Mouse (Mus musculus) E14TG2a.4 (cell line): ENCODE results near the gene Rbms2.

ENCODE experiments used
- H3K27me3 ChIP-seq: 2 replicates; pipeline ENCODE4 v1.6.1; 2014; ENCODE audit warnings: low read length, control low read depth; ENCODE audit not compliant: insufficient read depth
- H3K36me3 ChIP-seq: 2 replicates; pipeline ENCODE4 v1.6.1; 2014; ENCODE audit warnings: low read length, control low read depth; ENCODE audit not compliant: insufficient read depth
- H3K4me1 ChIP-seq: replicated peaks from 2 replicates; pipeline ENCODE4 v1.6.1; 2014; ENCODE audit warnings: low read depth, low read length, control low read depth
- H3K4me3 ChIP-seq: replicated peaks from 2 replicates; pipeline ENCODE4 v1.5.1; 2014; ENCODE audit warnings: mild to moderate bottlenecking, low read length
- H3K9me3 ChIP-seq: 2 replicates; pipeline ENCODE4 v1.6.1; 2014; ENCODE audit warnings: low read length, control low read depth
- CTCF ChIP-seq: conservative IDR thresholded peaks from 2 replicates; pipeline ENCODE4 v1.5.1; 2014; ENCODE audit warnings: low read length
- NANOG ChIP-seq: IDR thresholded peaks from 2 replicates; pipeline ENCODE4 v1.6.1; 2014; ENCODE audit warnings: borderline replicate concordance, low read length, mixed read lengths
- POU5F1 ChIP-seq: IDR thresholded peaks from 2 replicates; pipeline ENCODE4 v1.6.1; 2014; ENCODE audit warnings: low read length, borderline replicate concordance

Gene Rbms2

DNA sequence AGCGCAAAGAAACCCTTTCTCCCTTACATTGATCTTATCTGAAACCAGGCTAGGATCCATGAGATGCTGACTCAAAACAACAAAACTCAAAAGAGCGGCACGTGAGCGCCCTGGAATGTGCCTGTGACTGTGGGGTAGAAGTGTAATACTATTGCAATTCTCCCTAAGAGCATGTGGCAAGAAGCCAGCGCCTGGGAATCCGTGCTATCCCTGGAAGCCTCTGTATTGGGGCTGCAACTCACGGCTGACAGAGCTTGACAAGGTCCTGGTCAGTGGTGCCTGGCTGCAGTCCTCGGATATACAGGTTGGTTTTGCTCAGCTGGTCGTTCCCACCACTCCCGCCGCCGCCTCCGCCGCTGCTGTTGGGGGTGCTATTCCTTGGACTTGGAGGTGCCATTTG, 29.2 kb downstream of the Rbms2 start:
- Histone ChIP-seq H3K4me3 (peak overlapping the region; percentile 33), H3K9me3 (no peaks in the 10 kb centered on the region), H3K27me3 (no peaks in the 10 kb centered on the region), H3K36me3 (peaks cover 16% of the 10 kb centered on the region), H3K4me1 (peaks cover 38% of the 10 kb centered on the region)
- TF ChIP-seq POU5F1 (no peak), CTCF (no peak), NANOG (no peak)

DNA sequence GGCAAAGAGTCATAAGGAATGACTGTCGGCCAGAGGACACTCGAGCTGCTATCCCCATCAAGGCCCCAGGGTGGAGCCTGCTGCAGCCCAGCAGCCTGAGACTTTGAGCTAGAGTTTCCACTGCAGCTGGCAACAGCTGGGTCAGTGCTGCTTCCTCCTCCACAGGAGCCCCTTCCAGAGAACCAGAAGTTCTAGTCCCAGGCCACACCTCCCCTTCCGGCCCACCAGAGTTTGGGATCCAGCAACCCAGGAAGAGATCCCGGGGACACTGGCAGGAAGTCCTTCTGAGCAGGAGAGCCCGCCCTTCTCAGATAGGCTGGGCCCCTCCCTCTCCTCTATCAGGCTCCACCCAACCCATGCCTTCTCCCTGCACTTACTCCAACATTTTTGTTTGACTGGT, 30.5 kb downstream of the Rbms2 start:
- Histone ChIP-seq H3K27me3 (no peaks in the 10 kb centered on the region), H3K9me3 (no peaks in the 10 kb centered on the region), H3K4me1 (peaks cover 48% of the 10 kb centered on the region), H3K4me3 (peak overlapping the region; percentile 63), H3K36me3 (peaks cover 25% of the 10 kb centered on the region)
- no peak for TF ChIP-seq NANOG
- no peak for TF ChIP-seq POU5F1
- TF ChIP-seq CTCF, result 0 out of 2 replicates have a peak, but pooled peaks have one; percentile 12

DNA sequence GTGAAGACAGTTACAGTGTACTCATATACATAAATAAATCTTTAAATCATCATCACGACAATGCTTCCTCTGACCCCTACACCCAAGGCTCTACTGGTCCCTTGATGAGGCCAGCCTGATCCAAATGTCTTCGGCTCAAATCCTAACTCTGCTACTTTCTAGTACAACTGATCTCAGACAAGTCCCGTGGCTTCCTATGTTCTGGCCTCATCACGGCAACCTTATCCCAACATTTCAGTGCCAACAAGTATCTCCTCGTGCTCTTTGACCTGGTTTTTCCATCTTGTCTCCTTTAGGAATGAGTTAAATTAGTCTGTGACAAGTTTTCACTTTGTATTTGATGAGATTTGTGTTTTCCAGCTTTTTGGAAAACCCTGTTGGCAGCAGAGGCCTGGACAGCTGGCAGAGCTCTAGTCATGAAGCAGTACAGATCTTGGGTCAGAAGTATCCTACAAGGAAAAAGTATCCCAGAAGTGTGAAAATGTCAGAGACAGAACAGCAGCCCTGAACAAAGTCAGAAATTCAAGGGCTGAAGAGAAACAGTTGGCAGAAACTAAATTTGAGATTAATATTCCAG, 31.2 kb downstream of the Rbms2 start:
- Histone ChIP-seq H3K4me1 (peaks cover 54% of the 10 kb centered on the region), H3K27me3 (no peaks in the 10 kb centered on the region), H3K36me3 (peaks cover 27% of the 10 kb centered on the region), H3K4me3 (peak overlapping the region; percentile 63), H3K9me3 (no peaks in the 10 kb centered on the region)
- no peak for TF ChIP-seq POU5F1
- no peak for TF ChIP-seq CTCF
- TF ChIP-seq NANOG, result no peak

DNA sequence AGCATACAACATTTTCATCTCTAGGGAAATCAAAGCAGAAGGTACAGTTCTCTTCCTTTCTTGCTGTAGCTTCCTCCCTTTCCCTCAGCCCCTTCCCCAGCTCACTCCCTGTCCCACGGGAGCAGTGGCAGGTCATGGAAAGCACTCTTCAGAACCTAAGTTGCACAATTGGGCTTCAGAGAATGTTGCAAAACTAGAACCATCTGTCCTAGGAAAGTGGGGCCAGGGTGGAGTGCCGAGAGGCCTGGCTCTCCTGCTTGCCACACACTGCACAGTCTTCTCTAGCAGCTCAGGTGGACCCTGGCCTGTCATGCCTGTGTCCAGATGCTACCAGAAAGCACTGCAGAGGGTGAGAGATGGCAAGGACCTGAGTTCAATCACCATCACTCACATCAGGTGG, 35.1 kb downstream of the Rbms2 start:
- no peaks in the 10 kb centered on the region for H3K9me3 ChIP-seq
- H3K27me3 ChIP-seq, result no peaks in the 10 kb centered on the region
- no peak overlapping the region for H3K4me3 ChIP-seq
- peaks cover 69% of the 10 kb centered on the region for H3K4me1 ChIP-seq
- H3K36me3 ChIP-seq, result peaks cover 36% of the 10 kb centered on the region
- TF ChIP-seq NANOG (no peak), CTCF (no peak), POU5F1 (no peak)

DNA sequence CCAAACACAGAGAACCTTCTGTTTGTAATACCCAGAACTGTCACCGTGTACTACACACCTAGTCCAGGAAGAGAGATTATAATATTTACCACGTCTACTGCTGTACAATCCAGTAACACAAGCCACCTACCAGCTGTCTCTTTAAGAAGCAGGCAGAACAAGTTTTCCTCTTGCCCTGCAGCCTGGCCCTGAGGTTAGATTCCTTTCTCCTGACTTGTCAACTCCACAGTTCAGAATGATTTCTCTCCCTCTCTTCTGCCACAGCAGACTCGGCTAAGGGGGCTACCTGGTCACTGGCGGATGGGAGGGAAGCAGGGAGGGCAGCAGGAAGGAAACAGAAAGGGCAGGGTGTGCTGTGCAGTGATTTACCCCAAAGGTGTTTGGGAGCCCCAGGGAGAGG, 36.4 kb downstream of the Rbms2 start:
- Histone ChIP-seq H3K4me1 (peaks cover 63% of the 10 kb centered on the region), H3K27me3 (no peaks in the 10 kb centered on the region), H3K9me3 (no peaks in the 10 kb centered on the region), H3K4me3 (no peak overlapping the region), H3K36me3 (peaks cover 40% of the 10 kb centered on the region)
- TF ChIP-seq NANOG (no peak), CTCF (no peak), POU5F1 (no peak)

DNA sequence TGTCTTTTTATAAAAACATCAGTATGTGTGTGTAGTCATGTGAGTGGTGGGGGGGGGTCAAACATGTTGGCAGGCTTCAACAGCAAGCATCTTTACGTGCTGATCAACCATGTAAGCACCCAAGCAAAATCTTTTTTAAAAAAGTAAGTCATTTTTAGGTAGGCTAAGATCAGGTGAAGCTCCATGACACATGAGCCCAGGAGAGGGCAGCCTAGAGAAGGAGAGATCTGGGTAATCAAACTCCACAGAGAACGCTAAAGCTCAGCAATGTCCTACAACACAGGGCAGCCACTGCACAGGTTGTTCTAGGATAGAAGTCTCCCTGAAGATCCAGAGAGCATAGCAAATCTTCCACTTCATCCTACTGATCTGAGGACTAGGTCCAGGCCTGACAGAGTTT, 37.9 kb downstream of the Rbms2 start:
- H3K9me3 ChIP-seq, result no peaks in the 10 kb centered on the region
- H3K27me3 ChIP-seq, result no peaks in the 10 kb centered on the region
- H3K4me3 ChIP-seq, result no peak overlapping the region
- peaks cover 68% of the 10 kb centered on the region for H3K4me1 ChIP-seq
- H3K36me3 ChIP-seq, result peaks cover 49% of the 10 kb centered on the region
- no peak for TF ChIP-seq POU5F1
- peak; percentile 14; the same call in 1 of the 2 replicates for TF ChIP-seq CTCF
- TF ChIP-seq NANOG, result no peak

DNA sequence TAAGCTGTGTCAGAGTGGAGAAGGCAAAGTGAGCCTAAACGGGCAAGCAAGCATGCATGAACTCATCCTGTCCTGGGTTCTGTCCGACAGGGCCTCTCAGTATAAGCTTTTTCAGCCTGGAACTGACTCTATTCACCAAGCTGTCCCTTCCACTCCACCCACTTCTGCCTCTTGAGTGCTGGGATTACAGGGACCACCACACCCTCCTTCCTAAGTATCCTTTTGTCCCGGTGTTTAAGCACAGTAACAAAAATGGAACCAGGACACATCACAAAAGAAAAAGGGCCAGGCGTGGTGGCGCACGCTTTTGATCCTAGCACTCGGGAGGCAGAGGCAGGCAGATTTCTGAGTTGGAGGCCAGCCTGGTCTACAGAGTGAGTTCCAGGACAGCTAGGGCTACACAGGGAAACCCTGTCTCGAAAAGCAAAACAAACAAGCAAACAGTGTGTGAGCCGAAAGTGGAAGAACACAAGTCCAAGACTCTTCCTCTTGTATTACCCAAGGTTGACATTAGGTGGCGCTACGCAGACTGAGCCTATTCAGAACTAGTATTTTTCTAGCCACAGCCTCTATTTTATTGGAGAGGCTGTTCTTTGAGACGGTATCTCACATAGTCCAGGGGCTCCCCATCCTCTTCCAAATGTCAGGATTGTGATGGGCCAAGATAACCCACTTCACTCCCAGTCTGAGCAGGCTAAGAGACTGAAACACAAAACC, 39.7 kb downstream of the Rbms2 start:
- H3K36me3 ChIP-seq, result peaks cover 53% of the 10 kb centered on the region
- H3K9me3 ChIP-seq, result no peaks in the 10 kb centered on the region
- TF ChIP-seq POU5F1, result no peak
- TF ChIP-seq NANOG, result no peak
- peak; percentile 95 for TF ChIP-seq CTCF
- no peak overlapping the region for H3K4me3 ChIP-seq
- H3K27me3 ChIP-seq, result no peaks in the 10 kb centered on the region
- H3K4me1 ChIP-seq, result peaks cover 58% of the 10 kb centered on the region

DNA sequence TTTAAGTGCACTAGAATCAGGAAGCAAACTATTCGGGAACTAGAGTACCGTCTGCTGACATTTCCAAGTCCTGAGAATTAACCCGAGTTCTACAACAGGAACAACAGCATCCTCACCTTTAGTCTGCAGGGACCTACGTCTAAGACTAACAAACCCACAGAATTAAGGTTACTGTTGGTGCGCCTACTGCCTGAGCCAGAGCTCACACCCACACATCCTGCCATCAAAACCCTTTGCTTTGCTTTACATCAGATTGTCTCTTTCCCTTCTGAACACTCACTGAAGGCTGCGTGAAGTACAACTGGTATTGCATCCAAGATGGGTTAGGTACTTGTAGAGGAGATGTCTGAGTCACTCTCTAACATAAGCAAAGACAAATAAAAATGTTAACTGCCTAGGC, 44.7 kb downstream of the Rbms2 start:
- Histone ChIP-seq H3K27me3 (no peaks in the 10 kb centered on the region), H3K36me3 (peaks cover 58% of the 10 kb centered on the region), H3K4me1 (peaks cover 60% of the 10 kb centered on the region), H3K9me3 (no peaks in the 10 kb centered on the region), H3K4me3 (no peak overlapping the region)
- TF ChIP-seq CTCF (no peak), POU5F1 (no peak), NANOG (no peak)
